Mouse (Mus musculus) forebrain, embryonic 16.5 days (tissue): ENCODE measurements at regions not wholly inside any gene's neighbourhood (a gene's known extent, or its start where the extent isn't known, plus 50 kb on each side); places are given as distances from the start of the nearest gene placed in this dataset.

Experiments
- ATAC-seq: fragments of 200-750 bp; cut with Nextera tagmentation; 2 replicates; pipeline ENCODE4 v1.8.0; 2017; ENCODE audit warnings: mild to moderate bottlenecking, moderate library complexity
- H3K27ac ChIP-seq: fragments of 300-500 bp; sonication (generic); 2 replicates; pipeline ENCODE4 v1.5.1; 2014; ENCODE audit warnings: low read length, control low read depth
- H3K27me3 ChIP-seq: fragments of 300-500 bp; sonication (generic); replicated peaks from 2 replicates; pipeline ENCODE4 v1.6.1; 2014; ENCODE audit warnings: low read length; ENCODE audit not compliant: control insufficient read depth, insufficient read depth
- H3K36me3 ChIP-seq: fragments of 300-500 bp; sonication (generic); 2 replicates; pipeline ENCODE4 v1.6.1; 2014; ENCODE audit not compliant: control insufficient read depth, insufficient read depth
- H3K4me1 ChIP-seq: fragments of 300-500 bp; sonication (generic); replicated peaks from 2 replicates; pipeline ENCODE4 v1.6.1; 2014; ENCODE audit warnings: low read length; ENCODE audit not compliant: control insufficient read depth, insufficient read depth
- H3K4me2 ChIP-seq: fragments of 300-500 bp; sonication (generic); 2 replicates; pipeline ENCODE4 v1.6.1; 2014; ENCODE audit warnings: mild to moderate bottlenecking, low read length, control low read depth
- H3K4me3 ChIP-seq: fragments of 300-500 bp; sonication (generic); replicated peaks from 2 replicates; pipeline ENCODE4 v1.5.1; 2014; ENCODE audit warnings: mild to moderate bottlenecking, low read length, control low read depth
- H3K9ac ChIP-seq: fragments of 300-500 bp; sonication (generic); replicated peaks from 2 replicates; pipeline ENCODE4 v1.6.1; 2014; ENCODE audit warnings: low read depth, low read length, control low read depth
- H3K9me3 ChIP-seq: fragments of 300-500 bp; sonication (generic); 2 replicates; pipeline ENCODE4 v1.6.1; 2016; ENCODE audit warnings: low read length; ENCODE audit not compliant: control insufficient read depth
- WGBS: fragments of 180-500 bp; shearing (Covaris S2); extraction: QIAGEN DNeasy Blood & Tissue Kit; methylation state at CpG from one replicate; pipeline ENCODE4 v1.1.7; 2014; 5-methylcytosine and 5-hydroxymethylcytosine counted together

DNA sequence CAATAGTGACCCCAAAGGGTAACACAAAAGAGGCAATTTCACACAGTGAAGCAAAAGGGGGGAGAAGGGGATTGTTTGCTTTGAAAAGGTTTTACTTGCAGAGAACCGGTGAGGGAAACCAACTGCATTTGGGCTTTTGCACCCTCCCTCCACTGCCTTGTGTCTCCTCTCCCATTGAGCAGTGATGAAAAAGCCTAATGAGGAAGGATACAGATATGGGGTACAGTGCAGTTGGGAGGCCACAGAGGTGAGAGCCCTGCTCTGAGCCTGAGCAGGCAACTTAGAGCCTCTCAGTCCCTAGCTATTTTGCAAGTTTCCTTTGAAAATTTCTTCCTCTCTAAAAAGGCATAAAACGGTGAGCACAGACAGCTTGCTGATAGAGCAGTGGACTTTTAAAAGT, 245.2 kb downstream of the Pdcd6ip start:
- WGBS = 6% methylated on average over 2 of the region's 2 CpGs
- no peak for ATAC-seq

DNA sequence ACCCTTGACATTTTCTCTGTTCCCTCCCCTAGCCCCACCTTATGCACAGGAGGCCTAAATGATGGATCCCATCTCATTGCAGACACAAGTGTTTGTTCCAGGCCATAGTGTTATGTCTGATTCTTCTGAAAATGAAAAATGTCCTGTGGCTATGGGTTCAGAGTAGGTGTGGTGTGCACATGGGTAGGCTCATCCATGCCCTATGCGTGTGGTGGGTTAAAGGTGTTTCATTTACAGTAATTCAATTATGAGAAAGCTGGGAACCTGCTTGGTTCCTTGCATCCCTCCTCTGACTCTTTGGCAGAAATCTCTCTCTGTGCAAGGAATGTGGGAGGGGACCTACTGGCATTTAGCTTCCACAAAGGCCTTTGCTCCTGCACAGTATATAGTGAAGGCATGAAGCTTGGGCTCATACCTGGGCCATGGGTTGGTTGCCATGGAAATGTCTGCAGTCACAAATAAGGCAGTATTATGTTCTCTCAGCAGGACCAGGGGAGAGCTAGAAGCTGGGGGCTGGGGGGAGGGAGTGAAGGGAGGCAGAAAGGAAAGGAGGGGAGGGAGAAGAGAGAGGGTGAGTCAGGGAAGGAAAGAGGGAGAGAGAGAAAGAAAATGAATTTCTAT, 245.7 kb downstream of the Pdcd6ip start:
- Histone ChIP-seq H3K9me3 (peaks cover 2% of the 10 kb centered on the region; the same call in 1 of the 2 replicates), H3K4me1 (no peaks in the 10 kb centered on the region), H3K4me3 (no peak overlapping the region), H3K4me2 (no peak overlapping the region), H3K27me3 (no peaks in the 10 kb centered on the region), H3K9ac (no peak overlapping the region), H3K36me3 (no peaks in the 10 kb centered on the region), H3K27ac (peak overlapping the region; percentile 26; the same call in 1 of the 2 replicates)
- 20% methylated on average over 1 of the region's 1 CpGs for WGBS
- peak; percentile 91 for ATAC-seq

More for the DNA sequence above, 245.2 kb downstream of the Pdcd6ip start:
- Histone ChIP-seq H3K27me3 (no peaks in the 10 kb centered on the region), H3K27ac (peak overlapping the region; percentile 26; the same call in 1 of the 2 replicates), H3K4me3 (no peak overlapping the region), H3K4me2 (no peak overlapping the region), H3K9ac (no peak overlapping the region), H3K4me1 (no peaks in the 10 kb centered on the region), H3K36me3 (no peaks in the 10 kb centered on the region), H3K9me3 (peaks cover 2% of the 10 kb centered on the region; the same call in 1 of the 2 replicates)

DNA sequence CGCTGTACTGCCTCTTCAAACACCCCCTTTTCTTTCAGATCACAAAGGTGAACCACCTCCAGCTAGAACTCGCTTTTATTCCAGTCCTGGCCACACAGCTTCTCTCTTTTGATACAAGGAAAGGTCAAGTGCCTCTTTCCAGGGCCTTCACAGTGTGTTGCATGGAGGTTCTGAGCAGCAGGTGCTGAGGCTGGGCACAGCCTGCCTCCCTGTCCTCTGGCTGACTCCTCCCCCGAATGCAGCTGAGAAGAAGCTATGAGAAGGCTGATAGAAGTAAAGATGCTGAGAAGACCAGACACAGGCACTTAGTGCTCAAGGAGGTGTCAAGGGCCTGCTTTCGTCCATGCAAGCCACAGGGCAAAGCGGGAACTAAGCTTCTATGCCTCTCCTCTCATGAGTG, 248.2 kb downstream of the Pdcd6ip start:
- no peak for ATAC-seq
- Histone ChIP-seq H3K27ac (no peak overlapping the region), H3K36me3 (no peaks in the 10 kb centered on the region), H3K27me3 (no peaks in the 10 kb centered on the region), H3K4me1 (no peaks in the 10 kb centered on the region), H3K4me2 (no peak overlapping the region), H3K9ac (no peak overlapping the region), H3K4me3 (no peak overlapping the region), H3K9me3 (peaks cover 2% of the 10 kb centered on the region; the same call in 1 of the 2 replicates)
- 82% methylated on average over 5 of the region's 5 CpGs for WGBS

DNA sequence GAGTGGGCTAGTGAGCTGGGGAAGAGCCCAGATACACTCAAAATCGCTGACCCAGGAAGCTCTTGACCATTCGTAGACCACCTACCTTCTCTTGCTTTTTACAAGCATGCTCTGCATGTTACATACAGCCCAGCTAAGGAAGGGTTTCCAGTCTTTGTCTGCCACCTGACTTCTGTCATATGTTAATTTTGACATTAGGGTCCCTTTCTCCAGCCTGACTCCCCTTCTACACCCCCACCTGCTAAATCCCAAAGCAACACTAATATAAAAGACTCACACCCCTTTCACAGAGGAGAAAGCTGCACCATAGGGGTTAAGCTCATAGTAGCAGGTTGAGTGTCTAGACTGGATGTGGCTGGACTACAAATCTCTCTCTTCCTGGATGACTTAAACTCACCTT, 248.8 kb downstream of the Pdcd6ip start:
- Histone ChIP-seq H3K4me2 (no peak overlapping the region), H3K9me3 (peaks cover 2% of the 10 kb centered on the region; the same call in 1 of the 2 replicates), H3K4me3 (no peak overlapping the region), H3K4me1 (no peaks in the 10 kb centered on the region), H3K36me3 (no peaks in the 10 kb centered on the region), H3K27me3 (no peaks in the 10 kb centered on the region), H3K27ac (no peak overlapping the region), H3K9ac (no peak overlapping the region)
- no peak for ATAC-seq
- WGBS = 37% methylated on average over 2 of the region's 2 CpGs

DNA sequence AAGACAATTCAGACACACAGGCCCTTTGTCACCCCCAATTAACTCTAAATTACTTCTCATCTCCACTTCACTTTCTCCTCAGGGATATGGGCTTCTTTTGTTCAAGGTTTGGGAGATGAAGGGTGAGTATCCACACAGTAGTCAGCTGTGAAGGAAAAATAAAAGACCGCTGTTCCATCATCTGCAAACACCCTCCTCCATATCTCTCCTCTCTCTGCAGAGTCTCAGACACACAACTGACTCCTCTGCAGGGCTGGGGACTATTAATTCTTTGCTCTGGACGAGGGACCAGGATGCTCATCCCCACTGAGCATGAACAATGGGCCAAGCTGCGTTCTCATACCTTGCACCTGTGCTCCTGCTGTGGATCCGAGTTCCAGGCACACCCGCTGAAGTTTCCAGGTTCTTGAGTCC, 249.3 kb downstream of the Pdcd6ip start:
- no peak for ATAC-seq
- WGBS = 16% methylated on average over 5 of the region's 5 CpGs
- H3K4me2 ChIP-seq = no peak overlapping the region
- H3K9me3 ChIP-seq = peaks cover 2% of the 10 kb centered on the region; the same call in 1 of the 2 replicates
- H3K4me3 ChIP-seq = no peak overlapping the region
- H3K9ac ChIP-seq = no peak overlapping the region
- H3K27me3 ChIP-seq = no peaks in the 10 kb centered on the region
- no peaks in the 10 kb centered on the region for H3K36me3 ChIP-seq
- H3K4me1 ChIP-seq = no peaks in the 10 kb centered on the region
- H3K27ac ChIP-seq = no peak overlapping the region

GRCm38 (mm10) chr9:113457169-113457850, 250.7 kb downstream of the Pdcd6ip start:
- H3K27me3 ChIP-seq = no peaks in the 10 kb centered on the region
- no peak for ATAC-seq
- 92% methylated on average over 13 of the region's 13 CpGs for WGBS
- peaks cover 2% of the 10 kb centered on the region; the same call in 1 of the 2 replicates for H3K9me3 ChIP-seq
- H3K4me2 ChIP-seq = no peak overlapping the region
- H3K27ac ChIP-seq = no peak overlapping the region
- H3K4me3 ChIP-seq = no peak overlapping the region
- H3K9ac ChIP-seq = no peak overlapping the region
- H3K4me1 ChIP-seq = no peaks in the 10 kb centered on the region
- no peaks in the 10 kb centered on the region for H3K36me3 ChIP-seq

- no peak overlapping the region for H3K4me2 ChIP-seq
- no peaks in the 10 kb centered on the region for H3K27me3 ChIP-seq
- no peaks in the 10 kb centered on the region for H3K36me3 ChIP-seq
- no peak for ATAC-seq
- no peaks in the 10 kb centered on the region for H3K9me3 ChIP-seq
- H3K4me1 ChIP-seq = no peaks in the 10 kb centered on the region
- no peak overlapping the region for H3K9ac ChIP-seq
- H3K27ac ChIP-seq = no peak overlapping the region
- 92% methylated on average over 5 of the region's 5 CpGs for WGBS
- H3K4me3 ChIP-seq = no peak overlapping the region
Observed at GRCm38 (mm10) chr9:113455577-113455976, 252.5 kb downstream of the Pdcd6ip start.

- Histone ChIP-seq H3K27me3 (no peaks in the 10 kb centered on the region), H3K4me3 (no peak overlapping the region), H3K9me3 (no peaks in the 10 kb centered on the region), H3K4me2 (no peak overlapping the region), H3K36me3 (no peaks in the 10 kb centered on the region), H3K9ac (no peak overlapping the region), H3K4me1 (no peaks in the 10 kb centered on the region), H3K27ac (no peak overlapping the region)
- WGBS = 64% methylated on average over 3 of the region's 3 CpGs
- ATAC-seq = no peak
Observed at GRCm38 (mm10) chr9:113453231-113453630, 254.8 kb downstream of the Pdcd6ip start.

GRCm38 (mm10) chr9:113441770-113442411, 266.2 kb downstream of the Pdcd6ip start:
- no peaks in the 10 kb centered on the region for H3K36me3 ChIP-seq
- H3K4me1 ChIP-seq = 0 out of 2 replicates have a peak, but pooled peaks cover 3% of the 10 kb centered on the region
- peak; percentile 88 for ATAC-seq
- no peaks in the 10 kb centered on the region for H3K9me3 ChIP-seq
- H3K4me3 ChIP-seq = peak overlapping the region; percentile 30
- no peaks in the 10 kb centered on the region for H3K27me3 ChIP-seq
- H3K4me2 ChIP-seq = peak overlapping the region; percentile 48
- peak overlapping the region; percentile 43; the same call in 1 of the 2 replicates for H3K9ac ChIP-seq
- no peak overlapping the region for H3K27ac ChIP-seq
- WGBS = 6% methylated on average over 21 of the region's 21 CpGs
